Mouse (Mus musculus): Measurements from ENCODE around the gene Gm5114.
A peak's percentile ranks its signal among the peaks of the same experiment; 100 is the strongest.
"Not testable (repeated sequence)": the region's sequence is repeated elsewhere in the genome, so short reads cannot be mapped to it uniquely, and the experiment has no call there.

Gene Gm5114

DNA sequence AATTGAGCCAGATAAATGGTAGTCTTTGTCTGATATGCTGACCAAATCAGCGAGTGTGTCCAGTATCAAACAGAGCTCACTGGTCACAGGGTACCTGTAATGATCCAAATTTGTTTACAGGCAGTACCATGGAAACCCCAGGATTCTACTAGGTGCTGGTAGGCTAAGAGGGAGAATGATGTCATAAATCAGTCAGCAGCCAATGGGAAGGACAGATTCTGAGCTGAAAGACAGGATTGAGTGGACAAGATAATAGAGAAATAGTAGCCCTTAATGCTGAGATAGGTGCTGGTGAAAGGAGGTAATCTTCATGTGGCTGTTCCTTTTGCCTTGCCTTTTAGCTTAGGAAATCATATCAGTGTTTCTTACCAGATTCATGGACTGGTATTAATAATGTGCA is at the start of gene Gm5114:
Gene Gm5114 (minus strand): TSS at position 101 of the 400 bp plus-strand sequence.
- not testable (repeated sequence) for DNase-seq (ENCODE audit: low spot score)

DNA sequence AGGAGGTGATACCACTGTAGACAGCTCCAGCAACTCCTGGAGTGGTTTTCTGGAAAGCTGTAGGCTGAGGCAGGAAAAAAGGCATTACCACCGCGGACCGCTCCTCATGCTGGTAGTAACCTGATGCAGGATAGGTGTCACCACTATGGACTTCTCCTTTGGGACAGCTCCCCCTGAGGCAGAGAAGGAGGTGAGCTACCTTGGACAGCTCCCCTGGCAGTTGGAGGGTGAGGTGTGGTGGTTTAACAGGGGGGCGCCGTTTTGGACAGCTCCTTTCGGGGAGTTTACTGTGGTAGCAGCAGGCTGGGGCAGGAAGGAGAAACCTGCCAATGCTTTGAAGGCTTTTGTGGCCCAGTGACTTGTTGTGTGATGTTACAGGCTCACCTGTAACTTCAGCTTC is 42.8 kb upstream of the Gm5114 start:
- no peak for DNase-seq (ENCODE audit: low spot score)

DNA sequence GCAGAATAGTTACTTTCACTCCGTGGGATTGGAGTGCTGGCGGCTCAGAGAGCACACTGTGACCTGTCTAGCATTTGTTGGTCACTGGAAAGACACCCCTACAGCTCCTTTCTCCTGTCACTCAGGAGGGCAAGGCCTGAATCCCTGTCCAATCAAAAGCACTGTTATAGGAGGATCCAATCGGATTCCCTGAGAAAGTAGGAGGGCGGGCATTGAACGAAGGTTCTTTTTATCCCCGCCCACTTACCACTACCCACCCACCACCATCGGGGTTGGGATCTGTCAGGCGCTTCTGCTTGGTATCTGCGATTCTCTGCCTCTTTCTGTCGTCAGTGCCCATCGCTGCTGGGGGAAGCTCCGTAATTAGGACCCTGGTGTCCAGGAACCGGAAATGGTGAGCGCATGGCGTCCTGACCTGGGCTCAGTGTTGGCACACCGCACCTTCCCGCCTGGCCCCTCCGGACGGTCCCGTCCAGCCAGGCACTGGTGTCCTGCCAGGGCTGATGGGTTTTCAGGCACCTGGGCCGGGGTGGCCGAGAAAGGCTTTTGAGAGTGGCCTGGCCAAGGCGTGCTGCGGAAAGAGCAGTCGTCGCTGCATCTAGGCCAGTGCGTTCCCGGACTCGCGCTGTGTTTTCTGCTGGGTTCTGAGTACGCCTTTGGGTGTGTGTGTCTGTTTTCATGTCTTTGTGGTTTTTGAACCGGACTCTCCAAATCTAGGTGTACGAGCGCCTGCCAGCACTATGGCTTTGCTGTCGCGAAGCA is 36.5 kb upstream of the Gm5114 start:
- peak; percentile 92 for DNase-seq (ENCODE audit: low spot score)

DNA sequence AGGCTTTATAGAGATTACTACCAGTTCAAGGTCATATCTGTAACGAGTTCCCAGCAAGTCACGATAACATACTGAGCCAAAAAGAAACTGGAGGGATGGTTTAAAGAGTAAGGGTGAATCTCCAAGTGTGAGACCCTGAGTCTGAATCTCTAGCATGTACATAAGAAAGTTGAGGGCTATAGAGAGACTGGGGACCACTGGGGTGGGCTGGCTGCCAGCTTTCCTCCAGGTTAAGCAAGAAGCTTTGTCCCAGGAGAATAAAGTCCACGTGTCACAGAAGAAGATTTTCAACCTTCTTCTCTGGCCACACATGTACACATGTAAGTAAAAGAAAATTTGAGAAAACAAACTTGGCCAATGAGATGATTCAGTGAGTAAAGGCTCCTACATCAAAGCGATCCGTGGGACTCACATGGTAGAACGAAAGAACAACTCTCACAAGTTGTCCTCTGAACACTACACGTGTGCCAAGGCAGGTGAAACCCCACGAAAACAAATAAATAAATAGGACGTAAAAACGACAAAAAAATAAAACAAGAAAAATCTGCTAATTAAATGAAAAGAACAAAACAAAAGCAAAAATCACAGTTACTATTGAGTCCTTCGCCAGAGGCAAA is 35.8 kb upstream of the Gm5114 start:
- no peak for DNase-seq (ENCODE audit: low spot score)

DNA sequence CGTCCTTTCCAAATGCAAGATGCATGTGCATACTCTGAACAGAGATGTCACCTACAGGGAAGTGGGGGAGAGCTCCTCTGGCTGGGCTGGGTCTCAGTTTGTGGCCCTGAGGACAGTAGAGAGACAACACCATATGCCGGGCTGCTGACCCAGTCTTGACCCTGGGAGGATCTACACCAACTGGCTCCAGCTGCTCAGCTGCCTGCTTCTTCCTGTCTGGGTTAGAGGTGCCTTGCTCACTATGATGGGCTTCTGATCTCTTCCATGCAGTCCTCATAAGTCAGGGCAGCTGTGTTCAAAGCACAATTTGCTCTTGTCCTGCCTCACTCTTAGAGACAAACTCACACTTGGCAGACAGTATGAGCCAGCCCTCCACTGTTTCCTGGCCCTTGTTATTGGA is 28.3 kb upstream of the Gm5114 start:
- peak; percentile 1 for DNase-seq (ENCODE audit: low spot score)

DNA sequence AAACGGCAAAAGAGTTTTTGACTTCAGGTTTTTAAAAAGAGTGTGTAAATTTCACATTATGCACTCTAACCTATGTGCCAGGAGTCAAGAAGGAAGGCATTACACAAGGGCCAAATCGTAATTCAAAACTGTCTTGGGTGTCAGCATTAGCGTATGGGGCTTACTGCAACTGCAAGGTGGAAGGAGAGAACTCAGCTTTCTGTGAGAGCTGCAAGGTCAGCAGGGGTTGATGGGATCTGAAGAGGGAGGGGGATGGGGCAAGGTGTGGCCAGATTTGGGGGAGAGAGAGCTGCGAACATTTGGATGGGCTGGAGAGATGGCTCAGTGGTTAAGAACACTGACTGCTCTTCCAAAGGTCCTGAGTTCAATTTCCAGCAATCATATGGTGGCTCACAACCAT is 27.4 kb upstream of the Gm5114 start:
- DNase-seq (ENCODE audit: low spot score): peak; percentile 1
